Mouse (Mus musculus): ENCODE results near the gene Sec24c. TPM values are rescaled to one million over a fixed set of nuclear protein-coding genes. Genes with fewer than 3 reads are reported as not detected.

Sec24c gene
- polyA plus RNA-seq, 1 experiment from 2014 or later = 97.3 TPM

- WGBS = 93% methylated on average over 3 of the region's 3 CpGs
- ATAC-seq (ENCODE audit: insufficient number of reproducible peaks, insufficient read depth, low FRiP score, low TSS enrichment) = no peak
- Histone ChIP-seq H3K9me3 (no peaks in the 10 kb centered on the region), H3K4me1 (no peaks in the 10 kb centered on the region), H3K4me3 (no peak overlapping the region), H3K4me2 (replicated peaks) (no peak overlapping the region), H3K36me3 (peaks cover 99% of the 10 kb centered on the region), H3K27ac (no peak overlapping the region), H3K27me3 (no peaks in the 10 kb centered on the region), H3K9ac (no peak overlapping the region)
Measured at GRCm38 (mm10) chr14:20686576-20686975, 12.5 kb downstream of the Sec24c start.

GRCm38 (mm10) chr14:20689009-20689408 is 14.9 kb downstream of the Sec24c start:
- no peak for ATAC-seq (ENCODE audit: insufficient number of reproducible peaks, insufficient read depth, low FRiP score, low TSS enrichment)
- H3K4me3 ChIP-seq = no peak overlapping the region
- WGBS = 89% methylated on average over 2 of the region's 2 CpGs
- no peak overlapping the region for H3K27ac ChIP-seq
- peaks cover 99% of the 10 kb centered on the region for H3K36me3 ChIP-seq
- no peak overlapping the region for H3K4me2 ChIP-seq (replicated peaks)
- H3K27me3 ChIP-seq = no peaks in the 10 kb centered on the region
- H3K9ac ChIP-seq = no peak overlapping the region
- no peaks in the 10 kb centered on the region for H3K9me3 ChIP-seq
- H3K4me1 ChIP-seq = no peaks in the 10 kb centered on the region

DNA sequence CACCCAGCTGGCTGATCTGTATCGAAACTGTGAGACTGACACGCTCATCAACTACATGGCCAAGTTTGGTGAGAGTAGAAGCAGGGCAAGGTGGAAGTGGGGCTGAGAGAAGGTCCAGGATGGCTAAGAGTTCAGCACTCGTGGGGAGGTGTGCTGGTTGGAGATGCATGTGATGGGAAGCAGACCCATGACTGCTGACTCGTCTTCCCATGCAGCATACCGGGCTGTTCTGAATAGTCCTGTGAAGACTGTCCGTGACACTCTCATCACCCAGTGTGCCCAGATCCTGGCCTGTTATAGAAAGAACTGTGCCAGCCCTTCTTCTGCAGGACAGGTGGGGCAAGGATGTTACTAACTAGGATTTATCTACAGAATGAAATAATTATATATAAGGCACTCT is 17.7 kb downstream of the Sec24c start:
- no peak for ATAC-seq (ENCODE audit: insufficient number of reproducible peaks, insufficient read depth, low FRiP score, low TSS enrichment)
- 93% methylated on average over 6 of the region's 6 CpGs for WGBS
- H3K36me3 ChIP-seq = peaks cover 75% of the 10 kb centered on the region

GRCm38 (mm10) chr14:20693589-20694101 is 19.5 kb downstream of the Sec24c start:
- Histone ChIP-seq H3K4me3 (no peak overlapping the region; the same call in 1 of the 2 replicates), H3K36me3 (peaks cover 57% of the 10 kb centered on the region)
- 91% methylated on average over 10 of the region's 10 CpGs for WGBS

More for the DNA sequence above, 17.7 kb downstream of the Sec24c start:
- Histone ChIP-seq H3K9me3 (no peaks in the 10 kb centered on the region), H3K27me3 (no peaks in the 10 kb centered on the region), H3K9ac (no peak overlapping the region), H3K4me2 (replicated peaks) (no peak overlapping the region), H3K27ac (no peak overlapping the region), H3K4me1 (peaks cover 17% of the 10 kb centered on the region), H3K4me3 (no peak overlapping the region)

DNA sequence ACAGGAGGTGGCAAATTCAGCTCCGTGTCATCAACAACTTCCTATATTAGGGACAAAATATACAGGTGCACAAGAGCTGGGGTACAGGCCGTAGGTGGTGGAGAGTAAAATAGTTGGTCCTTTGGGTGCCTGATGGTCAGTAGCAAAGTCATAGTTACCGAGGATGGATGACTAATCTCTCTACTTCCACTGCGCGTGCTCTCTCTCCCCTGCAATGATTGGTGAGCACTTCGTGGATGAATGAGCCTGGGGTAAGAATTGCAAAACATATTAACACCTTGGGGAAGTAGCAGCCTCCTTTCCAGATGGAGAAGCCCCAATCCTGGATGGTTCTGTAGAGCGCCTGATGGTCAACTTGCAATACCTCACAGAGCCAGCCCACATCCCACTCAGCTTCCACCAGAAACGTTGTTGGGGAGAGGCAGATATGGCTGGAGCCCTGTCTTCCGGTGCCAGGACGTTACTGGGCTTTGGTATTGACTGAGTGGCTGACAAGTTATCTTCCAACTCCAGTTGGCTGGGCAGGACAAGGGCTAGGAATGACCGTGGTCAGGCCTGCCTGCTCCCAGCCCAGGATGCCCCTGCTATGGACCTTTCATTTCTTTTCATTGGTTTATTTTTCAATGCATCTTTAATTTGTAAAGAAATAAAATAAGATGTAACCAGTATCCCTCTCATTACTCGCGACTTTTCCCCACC is 20.2 kb downstream of the Sec24c start:
- Histone ChIP-seq H3K36me3 (peaks cover 50% of the 10 kb centered on the region), H3K4me2 (replicated peaks) (peak overlapping the region; percentile 85), H3K4me1 (peaks cover 27% of the 10 kb centered on the region), H3K27me3 (no peaks in the 10 kb centered on the region), H3K27ac (peak overlapping the region; percentile 98), H3K4me3 (peak overlapping the region; percentile 86), H3K9ac (peak overlapping the region; percentile 80), H3K9me3 (no peaks in the 10 kb centered on the region)
- peak; percentile 4; the same call in 1 of the 2 replicates for ATAC-seq (ENCODE audit: insufficient number of reproducible peaks, insufficient read depth, low FRiP score, low TSS enrichment)
- 52% methylated on average over 13 of the region's 13 CpGs for WGBS

More at GRCm38 (mm10) chr14:20693589-20694101, 19.5 kb downstream of the Sec24c start:
- Histone ChIP-seq H3K9ac (no peak overlapping the region), H3K27ac (no peak overlapping the region), H3K4me2 (replicated peaks) (no peak overlapping the region), H3K4me1 (peaks cover 27% of the 10 kb centered on the region), H3K9me3 (no peaks in the 10 kb centered on the region), H3K27me3 (no peaks in the 10 kb centered on the region)
- no peak for ATAC-seq (ENCODE audit: insufficient number of reproducible peaks, insufficient read depth, low FRiP score, low TSS enrichment)

- ATAC-seq (ENCODE audit: insufficient number of reproducible peaks, insufficient read depth, low FRiP score, low TSS enrichment) = peak; percentile 92
- Histone ChIP-seq H3K27me3 (no peaks in the 10 kb centered on the region), H3K9me3 (no peaks in the 10 kb centered on the region), H3K4me2 (replicated peaks) (peak within 1 kb of the TSS; percentile 85), H3K27ac (peak within 1 kb of the TSS; percentile 98), H3K4me1 (peaks cover 27% of the 10 kb centered on the region), H3K9ac (peak within 1 kb of the TSS; percentile 80), H3K36me3 (peaks cover 42% of the 10 kb centered on the region), H3K4me3 (peak within 1 kb of the TSS; percentile 86)
- WGBS = under 1% methylated on average over 111 of the region's 111 CpGs
Measured at GRCm38 (mm10) chr14:20694884-20695760, 21.0 kb downstream of the Sec24c start, which contains the start of gene Fut11. Fut11 (plus strand) TSS chr14:20694968.

GRCm38 (mm10) chr14:20695761-20696520 is 21.8 kb downstream of the Sec24c start:
- 12% methylated on average over 27 of the region's 27 CpGs for WGBS
- H3K4me3 ChIP-seq = peak overlapping the region; percentile 86
- H3K9ac ChIP-seq = peak overlapping the region; percentile 80
- H3K36me3 ChIP-seq = peaks cover 34% of the 10 kb centered on the region
- no peak for ATAC-seq (ENCODE audit: insufficient number of reproducible peaks, insufficient read depth, low FRiP score, low TSS enrichment)
- no peaks in the 10 kb centered on the region for H3K27me3 ChIP-seq
- H3K4me2 ChIP-seq (replicated peaks) = peak overlapping the region; percentile 85
- no peaks in the 10 kb centered on the region for H3K9me3 ChIP-seq
- H3K4me1 ChIP-seq = peaks cover 27% of the 10 kb centered on the region
- peak overlapping the region; percentile 98 for H3K27ac ChIP-seq

GRCm38 (mm10) chr14:20696986-20697385 is 22.9 kb downstream of the Sec24c start:
- peak overlapping the region; percentile 85 for H3K4me2 ChIP-seq (replicated peaks)
- 14% methylated on average over 1 of the region's 1 CpGs for WGBS
- H3K36me3 ChIP-seq = peaks cover 23% of the 10 kb centered on the region
- peaks cover 35% of the 10 kb centered on the region for H3K4me1 ChIP-seq
- no peaks in the 10 kb centered on the region for H3K9me3 ChIP-seq
- ATAC-seq (ENCODE audit: insufficient number of reproducible peaks, insufficient read depth, low FRiP score, low TSS enrichment) = no peak
- no peaks in the 10 kb centered on the region for H3K27me3 ChIP-seq
- peak overlapping the region; percentile 86 for H3K4me3 ChIP-seq
- no peak overlapping the region for H3K27ac ChIP-seq
- H3K9ac ChIP-seq = peak overlapping the region; percentile 32; the same call in 1 of the 2 replicates

DNA sequence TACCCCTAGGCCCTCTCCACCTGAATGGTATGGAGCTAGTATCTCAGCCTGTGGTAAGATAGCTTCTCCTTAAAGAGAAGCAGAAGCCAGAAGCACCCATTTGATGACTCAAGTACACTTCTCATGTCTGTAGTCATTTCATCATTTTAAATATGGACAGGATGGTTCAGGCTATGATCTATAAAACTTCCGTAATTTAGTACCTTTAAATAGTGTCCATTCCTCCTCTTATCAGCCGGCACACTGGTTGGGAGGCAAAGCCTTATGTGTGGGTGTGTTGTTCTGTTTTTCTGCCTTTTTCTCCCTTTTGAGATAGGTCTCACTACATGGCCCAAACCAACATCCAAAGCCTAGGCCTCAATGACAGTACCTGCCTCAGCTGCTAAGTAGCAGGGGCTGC is 24.4 kb downstream of the Sec24c start:
- Histone ChIP-seq H3K27ac (no peak overlapping the region), H3K27me3 (no peaks in the 10 kb centered on the region), H3K9me3 (no peaks in the 10 kb centered on the region), H3K9ac (no peak overlapping the region), H3K4me2 (replicated peaks) (no peak overlapping the region), H3K4me1 (peaks cover 36% of the 10 kb centered on the region), H3K36me3 (peaks cover 8% of the 10 kb centered on the region), H3K4me3 (no peak overlapping the region)
- ATAC-seq (ENCODE audit: insufficient number of reproducible peaks, insufficient read depth, low FRiP score, low TSS enrichment) = no peak
- 83% methylated on average over 2 of the region's 2 CpGs for WGBS

DNA sequence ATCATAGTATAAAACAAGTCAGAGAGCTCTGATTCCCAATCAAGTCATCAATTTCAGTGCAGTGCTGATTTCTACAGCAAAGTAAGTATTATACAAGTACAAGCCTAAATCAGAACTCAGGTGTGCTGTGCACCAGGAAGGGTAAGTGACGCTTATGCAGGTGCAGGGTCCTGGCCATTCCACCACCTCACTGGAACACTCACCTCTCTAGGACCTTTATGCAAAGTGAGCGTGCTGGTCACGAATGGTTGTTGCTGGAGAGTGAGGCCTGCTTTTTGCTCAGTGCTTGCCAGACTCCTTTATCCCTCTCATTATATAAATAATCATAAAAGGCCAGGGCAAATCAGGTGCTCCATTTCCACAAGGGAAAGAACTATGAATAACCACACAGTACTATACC is 26.3 kb downstream of the Sec24c start:
- no peak overlapping the region for H3K4me3 ChIP-seq
- peak overlapping the region; percentile 24; the same call in 1 of the 2 replicates for H3K9ac ChIP-seq
- no peaks in the 10 kb centered on the region for H3K27me3 ChIP-seq
- peaks cover 34% of the 10 kb centered on the region for H3K4me1 ChIP-seq
- 83% methylated on average over 3 of the region's 3 CpGs for WGBS
- H3K4me2 ChIP-seq (replicated peaks) = no peak overlapping the region
- H3K9me3 ChIP-seq = no peaks in the 10 kb centered on the region
- no peak for ATAC-seq (ENCODE audit: insufficient number of reproducible peaks, insufficient read depth, low FRiP score, low TSS enrichment)
- peaks cover 12% of the 10 kb centered on the region for H3K36me3 ChIP-seq
- H3K27ac ChIP-seq = no peak overlapping the region

DNA sequence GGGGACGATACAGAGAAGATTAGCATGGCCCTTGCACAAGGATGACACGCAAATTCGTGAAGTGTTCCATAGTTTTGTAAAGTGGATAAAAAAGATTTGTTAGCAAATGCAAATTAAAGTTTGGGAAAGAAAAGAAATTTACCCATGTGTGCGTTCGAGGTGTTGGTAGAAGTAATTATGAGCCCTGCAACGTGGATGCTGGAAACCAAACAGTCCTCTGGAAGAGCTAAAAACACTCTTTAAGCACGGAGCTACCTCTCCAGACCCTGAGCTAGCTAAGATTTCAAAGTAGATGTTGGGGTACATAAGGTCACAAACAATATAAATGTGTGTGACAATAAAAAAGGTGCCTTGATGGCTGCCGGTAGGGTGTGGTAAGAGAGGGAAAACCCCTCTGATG is 27.4 kb downstream of the Sec24c start:
- H3K4me3 ChIP-seq = peak overlapping the region; percentile 60
- ATAC-seq (ENCODE audit: insufficient number of reproducible peaks, insufficient read depth, low FRiP score, low TSS enrichment) = no peak
- 83% methylated on average over 8 of the region's 8 CpGs for WGBS
- peaks cover 25% of the 10 kb centered on the region for H3K4me1 ChIP-seq
- H3K9ac ChIP-seq = 0 out of 2 replicates have a peak overlapping the region, but pooled peaks have one; percentile 25
- peak overlapping the region; percentile 59 for H3K4me2 ChIP-seq (replicated peaks)
- no peaks in the 10 kb centered on the region for H3K27me3 ChIP-seq
- no peak overlapping the region for H3K27ac ChIP-seq
- no peaks in the 10 kb centered on the region for H3K9me3 ChIP-seq
- H3K36me3 ChIP-seq = peaks cover 12% of the 10 kb centered on the region
